Mouse (Mus musculus): ENCODE data around the gene Mmgt2. TPM values are rescaled to one million over a fixed set of nuclear protein-coding genes. Genes with fewer than 3 reads are reported as not detected.

Mmgt2 gene
- 10 to 100 TPM; 23.5 to 25.8 TPM for total RNA-seq (2021)

DNA sequence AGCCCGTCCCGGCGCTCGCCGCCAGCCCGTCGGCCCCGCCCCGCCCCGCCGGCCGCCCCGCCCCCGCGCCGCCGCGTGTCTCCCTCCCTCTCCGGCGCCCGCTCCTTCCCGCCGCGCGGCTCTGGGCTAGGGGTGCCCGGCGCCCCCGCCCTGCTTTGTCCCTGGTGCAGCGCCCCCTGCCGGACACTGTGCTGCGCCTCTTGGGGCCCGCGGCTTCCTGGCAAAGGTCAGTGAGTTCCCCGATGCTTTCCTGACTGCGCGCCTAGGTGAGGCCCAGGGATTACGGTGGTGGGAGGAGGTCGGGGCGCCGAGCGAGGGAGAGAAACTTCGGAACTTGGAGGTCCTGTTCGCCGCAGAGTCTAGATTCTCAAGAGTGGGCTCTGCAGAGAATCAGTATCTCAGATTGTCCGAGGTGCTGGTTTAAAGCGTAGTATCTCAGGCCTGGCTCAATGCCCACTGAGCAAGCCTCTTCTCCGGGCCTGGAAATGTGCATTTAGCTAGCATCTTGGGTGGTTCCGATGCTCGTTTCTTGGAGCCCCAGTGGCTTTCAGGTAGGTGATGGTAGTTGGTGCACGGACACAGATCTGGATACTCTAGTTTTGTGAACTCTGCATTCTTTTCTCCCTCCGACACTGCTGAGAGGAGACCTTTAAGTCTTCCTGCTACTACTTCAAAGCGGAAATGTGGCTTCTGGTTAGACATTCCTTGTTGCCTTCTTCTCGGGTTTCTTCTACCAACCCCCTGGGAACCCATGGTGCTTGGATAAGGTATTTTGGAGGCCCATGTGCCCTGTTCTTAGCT is at the start of gene Mmgt2:
Mmgt2 (plus strand) TSS at position 74 of the 801 bp plus-strand sequence.
- intact Hi-C loops (cut with DNase I) = loop anchor here (2.0 kb wide), 1 partner anchor 36 kb away; no protein-coding TSS in a partner anchor

DNA sequence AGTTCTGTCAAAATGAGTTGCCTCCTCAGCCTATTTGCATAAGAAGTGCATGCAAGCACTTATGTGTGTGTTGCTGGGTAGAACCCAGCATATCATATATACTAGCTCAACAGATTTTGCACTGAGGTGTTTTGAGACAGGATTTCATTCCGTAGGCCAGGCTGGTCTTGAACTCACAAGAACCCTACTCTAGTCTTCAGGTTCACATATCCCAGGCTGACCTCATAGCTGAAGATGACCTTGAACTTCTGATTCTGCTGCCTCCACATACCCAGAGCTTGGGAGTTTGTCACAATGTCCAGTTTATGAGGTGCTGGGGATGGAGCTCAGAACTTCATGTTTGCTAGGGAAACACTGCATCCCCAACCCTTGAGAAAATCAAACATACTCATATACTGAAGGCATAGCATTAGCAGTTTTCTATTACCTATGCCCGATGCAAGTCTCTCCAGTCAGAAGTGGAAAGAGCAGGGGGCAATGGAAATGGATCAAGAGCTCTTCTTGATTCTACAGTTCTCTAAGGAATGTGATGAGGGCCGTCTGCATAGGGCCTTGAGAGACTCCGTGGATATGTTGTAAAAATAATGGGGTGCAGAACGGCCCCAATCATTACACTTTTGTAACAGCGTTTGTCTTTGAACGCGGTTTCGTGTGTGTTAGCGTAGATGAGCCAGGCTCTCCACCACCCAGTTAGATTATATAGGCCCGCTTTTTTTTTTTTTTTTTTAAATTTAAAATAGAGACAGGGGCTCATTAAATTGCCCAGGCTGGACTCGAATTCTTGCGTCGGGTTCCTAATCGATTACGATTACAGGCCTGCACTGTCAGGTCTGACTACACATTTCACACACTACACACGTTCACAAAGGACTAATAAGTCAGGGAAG is 46.5 kb upstream of the Mmgt2 start:
- no peak for DNase-seq (ENCODE audit: extremely low spot score in 1 of 2, low spot score in 2 of 2)
- intact Hi-C loops (cut with DNase I) = loop anchor here (2.0 kb wide), 1 partner anchor 51 kb away; the partner anchor contains the start of gene Ubb

More for the DNA sequence above, at the start of gene Mmgt2:
- DNase-seq (ENCODE audit: extremely low spot score in 1 of 2, low spot score in 2 of 2) = peak; percentile 84 to 95

- DNase-seq (ENCODE audit: extremely low spot score in 1 of 2, low spot score in 2 of 2) = peak; percentile 97 to 98
- intact Hi-C loops (cut with DNase I) = loop anchor here (2.0 kb wide), 1 partner anchor 52 kb away; the partner anchor contains the start of gene Ubb
Measured at GRCm38 (mm10) chr11:62602619-62603311, 45.7 kb upstream of the Mmgt2 start.

GRCm38 (mm10) chr11:62603312-62604056 is 45.0 kb upstream of the Mmgt2 start:
- intact Hi-C loops (cut with DNase I) = loop anchor here (2.0 kb wide), 1 partner anchor 53 kb away; the partner anchor contains the start of gene Ubb
- DNase-seq (ENCODE audit: extremely low spot score in 1 of 2, low spot score in 2 of 2) = no peak

GRCm38 (mm10) chr11:62604123-62604706 is 44.2 kb upstream of the Mmgt2 start:
- intact Hi-C loops (cut with DNase I) = no loop called here
- no peak for DNase-seq (ENCODE audit: extremely low spot score in 1 of 2, low spot score in 2 of 2)

DNA sequence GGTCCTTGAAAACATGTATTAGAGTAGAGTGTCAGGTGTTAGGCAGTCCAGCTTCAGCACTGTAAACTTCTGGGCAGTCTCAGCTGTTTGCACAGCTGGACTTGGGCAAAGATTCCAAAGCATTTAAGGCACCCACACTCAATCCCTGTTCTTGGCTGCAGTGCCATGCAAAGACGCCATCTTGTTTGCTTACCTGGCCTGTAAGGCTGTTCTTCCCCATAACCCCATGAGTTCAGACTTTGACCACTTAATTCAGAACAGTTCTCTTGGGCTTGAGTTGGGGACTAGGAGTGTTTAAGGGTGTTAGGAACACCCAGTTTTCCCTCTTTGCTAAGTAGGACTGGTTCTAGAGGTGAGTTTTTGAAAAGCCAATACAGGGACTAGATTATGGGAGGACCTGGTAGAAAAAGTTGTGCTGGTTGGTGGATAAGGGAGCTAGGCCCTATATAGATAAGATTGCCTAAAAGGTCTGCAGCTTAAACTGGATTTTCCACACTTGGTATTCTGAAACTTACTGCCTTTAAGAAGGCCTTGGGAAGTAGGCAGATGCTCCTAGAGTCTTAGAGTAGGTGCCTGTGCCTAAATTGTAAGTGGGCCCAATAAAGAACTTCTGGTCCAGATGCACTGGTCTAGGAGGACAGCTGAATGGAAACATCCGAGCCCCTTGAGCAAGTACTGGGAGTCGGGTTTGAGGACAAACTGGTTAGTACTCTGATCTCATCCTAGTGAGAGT is 43.4 kb upstream of the Mmgt2 start:
- intact Hi-C loops (cut with DNase I) = no loop called here
- no peak for DNase-seq (ENCODE audit: extremely low spot score in 1 of 2, low spot score in 2 of 2)

- no peak for DNase-seq (ENCODE audit: extremely low spot score in 1 of 2, low spot score in 2 of 2)
- intact Hi-C loops (cut with DNase I) = no loop called here
Measured at GRCm38 (mm10) chr11:62605619-62606298, 42.7 kb upstream of the Mmgt2 start.

DNA sequence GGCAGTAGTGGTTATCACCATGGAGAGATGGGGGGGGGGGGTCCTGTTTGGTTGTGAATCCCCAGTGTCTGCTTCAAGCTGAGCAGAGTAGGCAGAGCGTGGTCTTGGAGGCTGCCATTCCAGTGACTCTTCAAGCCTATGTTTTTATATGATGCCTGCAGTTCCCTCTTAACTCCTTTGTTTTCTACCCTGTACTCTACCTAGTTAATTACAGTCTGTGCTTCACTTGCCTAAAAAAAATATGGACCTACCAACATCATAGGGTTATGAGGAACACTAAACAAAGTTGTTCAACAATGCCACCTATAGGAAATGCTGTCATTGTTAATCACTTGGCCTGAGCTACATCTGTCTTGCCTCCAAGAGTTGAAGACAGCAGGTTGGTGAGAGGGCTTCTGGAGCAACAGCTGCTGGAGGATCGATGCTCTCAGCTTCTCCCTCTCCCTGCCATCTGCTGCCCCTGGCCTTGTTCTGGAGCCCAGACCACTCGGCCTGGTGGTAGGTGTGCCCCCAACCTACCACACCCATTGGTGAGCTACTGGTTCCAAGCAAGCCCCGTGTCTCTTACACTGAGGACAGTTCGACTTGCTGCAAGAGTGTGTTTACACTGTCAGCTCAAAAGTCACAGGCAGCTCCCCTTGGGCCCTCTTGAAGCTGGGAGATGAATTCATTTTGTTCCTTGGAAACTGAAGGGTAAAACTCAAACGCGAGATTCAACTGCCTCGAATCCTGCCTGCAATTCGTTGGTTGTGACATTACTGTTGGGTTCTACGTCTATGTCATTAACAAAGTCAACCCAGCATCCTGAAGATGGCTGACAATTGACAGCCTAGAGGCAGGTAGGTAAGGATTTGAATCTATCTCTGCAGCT is 41.9 kb upstream of the Mmgt2 start:
- no peak for DNase-seq (ENCODE audit: extremely low spot score in 1 of 2, low spot score in 2 of 2)
- intact Hi-C loops (cut with DNase I) = no loop called here

DNA sequence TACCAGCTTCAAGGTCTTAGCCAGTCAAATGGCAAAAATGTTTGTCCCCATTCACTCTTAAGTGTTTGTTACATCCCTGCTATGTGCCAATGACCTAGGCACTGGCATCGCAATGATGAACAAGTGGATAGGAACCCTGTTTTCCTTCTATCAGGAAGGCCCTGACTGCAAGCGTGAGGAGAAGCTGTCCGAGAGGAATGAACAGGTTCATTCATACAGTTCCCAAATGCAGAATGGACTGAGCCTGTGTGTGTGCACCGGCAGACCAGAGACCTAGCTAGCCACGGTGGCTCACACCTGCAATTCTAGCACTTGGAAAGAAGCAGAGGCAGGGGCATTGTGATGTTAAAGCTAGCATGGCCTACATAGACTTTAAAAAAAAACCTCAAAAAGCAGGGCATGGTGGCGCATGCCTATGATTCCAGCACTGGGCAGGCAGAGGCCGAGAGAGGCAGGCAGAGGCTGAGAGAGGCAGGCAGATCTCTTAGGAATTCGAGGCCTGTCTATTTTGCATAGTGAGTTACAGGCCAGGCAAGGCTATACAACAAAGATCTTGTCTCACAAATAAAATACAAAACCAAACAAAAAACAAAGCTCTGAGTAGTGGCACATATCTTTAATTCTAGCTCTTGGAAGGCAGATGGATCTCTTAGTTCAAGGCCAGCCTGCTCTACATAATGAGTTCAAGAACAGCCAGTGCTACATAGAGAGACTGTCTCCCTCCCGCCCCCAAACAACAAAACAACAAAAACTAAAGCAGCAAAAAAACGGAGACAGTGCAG is 41.1 kb upstream of the Mmgt2 start:
- intact Hi-C loops (cut with DNase I) = no loop called here
- DNase-seq (ENCODE audit: extremely low spot score in 1 of 2, low spot score in 2 of 2) = no peak

- DNase-seq (ENCODE audit: extremely low spot score in 1 of 2, low spot score in 2 of 2) = no peak
- intact Hi-C loops (cut with DNase I) = no loop called here
Measured at GRCm38 (mm10) chr11:62607952-62608201, 40.6 kb upstream of the Mmgt2 start.

GRCm38 (mm10) chr11:62608826-62609675 is 39.4 kb upstream of the Mmgt2 start:
- DNase-seq (ENCODE audit: extremely low spot score in 1 of 2, low spot score in 2 of 2) = no peak
- intact Hi-C loops (cut with DNase I) = no loop called here

GRCm38 (mm10) chr11:62610304-62610703 is 38.2 kb upstream of the Mmgt2 start:
- intact Hi-C loops (cut with DNase I) = loop anchor here (5.0 kb wide), 1 partner anchor 82 kb away; no protein-coding TSS in a partner anchor
- DNase-seq (ENCODE audit: extremely low spot score in 1 of 2, low spot score in 2 of 2) = no peak

DNA sequence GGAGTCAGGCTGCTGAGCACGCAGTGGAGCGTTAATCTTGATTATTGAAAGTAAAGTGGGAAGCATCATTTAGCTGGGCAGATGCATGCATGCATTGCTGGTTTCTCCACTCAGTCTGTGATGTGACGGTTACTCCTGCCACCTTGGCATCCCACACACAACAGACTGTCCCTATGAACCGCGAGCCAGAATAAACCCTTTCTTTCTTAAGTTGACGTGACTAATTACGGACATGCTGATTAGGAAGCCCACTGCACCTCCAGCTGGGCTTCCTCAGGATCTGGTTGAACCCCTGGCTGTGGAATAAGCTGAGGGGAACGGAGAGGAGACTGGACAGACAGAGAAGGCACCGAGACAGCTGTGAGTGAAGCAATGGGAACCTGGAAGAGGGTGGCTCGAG is 35.9 kb upstream of the Mmgt2 start:
- intact Hi-C loops (cut with DNase I) = loop anchor here (1.0 to 5.0 kb wide), 3 partner anchors 36 to 80 kb away; partner anchors contain the start of genes Lrrc75a and Mmgt2
- DNase-seq (ENCODE audit: extremely low spot score in 1 of 2, low spot score in 2 of 2) = no peak

DNA sequence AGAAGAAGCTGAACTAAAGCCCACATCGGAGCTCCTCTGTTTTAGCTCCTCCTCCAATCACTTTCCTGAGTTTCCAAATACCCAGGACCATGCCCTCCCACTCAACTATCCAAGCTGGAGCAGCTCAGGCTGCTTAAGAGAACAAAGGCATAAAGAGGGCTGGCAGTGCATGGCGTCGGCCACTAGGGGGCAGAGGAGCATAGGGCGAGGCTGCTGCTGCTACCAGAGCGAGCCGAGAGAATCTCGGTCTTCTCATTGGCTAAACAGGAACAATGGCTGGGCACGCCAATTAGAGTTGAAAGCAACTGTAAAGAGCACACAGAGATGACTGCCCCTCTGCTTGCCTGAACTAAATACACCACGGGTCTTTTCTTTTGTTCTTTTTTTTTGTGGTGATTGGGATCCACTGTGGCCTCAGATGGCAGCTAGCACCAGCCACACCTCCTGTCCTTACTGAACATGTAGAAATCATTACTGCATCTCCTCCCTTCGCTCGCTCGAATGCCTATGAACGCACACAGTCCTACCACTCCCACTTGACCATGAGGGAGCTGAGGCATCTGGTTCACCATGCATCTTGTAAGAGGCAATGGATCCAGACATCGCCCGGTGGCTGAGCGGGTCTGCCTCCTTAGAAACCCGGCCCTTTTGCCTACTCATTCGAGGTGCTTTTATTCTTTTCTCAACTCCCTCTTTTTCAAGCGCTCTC is 34.7 kb upstream of the Mmgt2 start:
- peak; percentile 93 to 94 for DNase-seq (ENCODE audit: extremely low spot score in 1 of 2, low spot score in 2 of 2)
- intact Hi-C loops (cut with DNase I) = loop anchor here (1.0 to 5.0 kb wide), 3 partner anchors 35 to 78 kb away; partner anchors contain the start of genes Lrrc75a and Mmgt2
